Mouse (Mus musculus): Measurements from ENCODE around the gene 1700016D06Rik. TPM values are rescaled to one million over a fixed set of nuclear protein-coding genes. Genes with fewer than 3 reads are reported as not detected.

1700016D06Rik gene
- polyA plus RNA-seq, 1 experiment from 2014 or later: not detected

- no peaks in the 10 kb centered on the region for H3K36me3 ChIP-seq
- ATAC-seq (ENCODE audit: low FRiP score, low read depth): peak; percentile 85
- peaks cover 4% of the 10 kb centered on the region; the same call in 1 of the 2 replicates for H3K4me1 ChIP-seq (replicated peaks)
- H3K9me3 ChIP-seq: no peaks in the 10 kb centered on the region
- H3K27ac ChIP-seq (replicated peaks): no peak overlapping the region
- H3K27me3 ChIP-seq: no peaks in the 10 kb centered on the region
- peak overlapping the region; percentile 48 for H3K4me2 ChIP-seq
- H3K4me3 ChIP-seq: peak overlapping the region; percentile 9; the same call in 1 of the 2 replicates
- 33% methylated on average over 26 of the region's 26 CpGs for WGBS
- H3K9ac ChIP-seq: peak overlapping the region; percentile 12; the same call in 1 of the 2 replicates
Measured at GRCm38 (mm10) chr8:11700060-11701032, 517 bp downstream of the 1700016D06Rik start.

- H3K9me3 ChIP-seq: no peaks in the 10 kb centered on the region
- 77% methylated on average over 5 of the region's 5 CpGs for WGBS
- peaks cover 4% of the 10 kb centered on the region; the same call in 1 of the 2 replicates for H3K4me1 ChIP-seq (replicated peaks)
- H3K27ac ChIP-seq (replicated peaks): no peak overlapping the region
- no peak overlapping the region for H3K4me2 ChIP-seq
- H3K4me3 ChIP-seq: no peak overlapping the region
- no peaks in the 10 kb centered on the region for H3K36me3 ChIP-seq
- ATAC-seq (ENCODE audit: low FRiP score, low read depth): no peak
- no peaks in the 10 kb centered on the region for H3K27me3 ChIP-seq
- H3K9ac ChIP-seq: no peak overlapping the region
Measured at GRCm38 (mm10) chr8:11699442-11700001, 1.3 kb downstream of the 1700016D06Rik start.

GRCm38 (mm10) chr8:11697467-11697866 lies 3.4 kb downstream of the 1700016D06Rik start:
- H3K27ac ChIP-seq (replicated peaks): no peak overlapping the region

GRCm38 (mm10) chr8:11696176-11696575 lies 4.7 kb downstream of the 1700016D06Rik start:
- Histone ChIP-seq H3K4me3 (no peak overlapping the region), H3K4me1 (replicated peaks) (peaks cover 4% of the 10 kb centered on the region; the same call in 1 of the 2 replicates), H3K36me3 (no peaks in the 10 kb centered on the region), H3K27me3 (no peaks in the 10 kb centered on the region), H3K27ac (replicated peaks) (no peak overlapping the region), H3K9ac (no peak overlapping the region), H3K9me3 (no peaks in the 10 kb centered on the region), H3K4me2 (no peak overlapping the region)
- 95% methylated on average over 3 of the region's 3 CpGs for WGBS
- no peak for ATAC-seq (ENCODE audit: low FRiP score, low read depth)

More at GRCm38 (mm10) chr8:11697467-11697866, 3.4 kb downstream of the 1700016D06Rik start:
- H3K4me2 ChIP-seq: no peak overlapping the region
- H3K4me3 ChIP-seq: no peak overlapping the region
- H3K36me3 ChIP-seq: no peaks in the 10 kb centered on the region
- peaks cover 4% of the 10 kb centered on the region; the same call in 1 of the 2 replicates for H3K4me1 ChIP-seq (replicated peaks)
- H3K9ac ChIP-seq: no peak overlapping the region
- H3K9me3 ChIP-seq: no peaks in the 10 kb centered on the region
- no peaks in the 10 kb centered on the region for H3K27me3 ChIP-seq
- ATAC-seq (ENCODE audit: low FRiP score, low read depth): no peak
- 92% methylated on average over 7 of the region's 7 CpGs for WGBS

GRCm38 (mm10) chr8:11693972-11694371 lies 6.9 kb downstream of the 1700016D06Rik start:
- no peaks in the 10 kb centered on the region for H3K9me3 ChIP-seq
- 75% methylated on average over 5 of the region's 5 CpGs for WGBS
- ATAC-seq (ENCODE audit: low FRiP score, low read depth): no peak
- H3K9ac ChIP-seq: no peak overlapping the region
- H3K4me3 ChIP-seq: no peak overlapping the region
- no peak overlapping the region for H3K4me2 ChIP-seq
- no peaks in the 10 kb centered on the region for H3K4me1 ChIP-seq (replicated peaks)
- H3K27ac ChIP-seq (replicated peaks): no peak overlapping the region
- H3K36me3 ChIP-seq: no peaks in the 10 kb centered on the region
- H3K27me3 ChIP-seq: no peaks in the 10 kb centered on the region

- H3K4me1 ChIP-seq (replicated peaks): no peaks in the 10 kb centered on the region
- H3K27ac ChIP-seq (replicated peaks): no peak overlapping the region
- H3K4me2 ChIP-seq: no peak overlapping the region
- H3K27me3 ChIP-seq: no peaks in the 10 kb centered on the region
- 91% methylated on average over 1 of the region's 1 CpGs for WGBS
- H3K9me3 ChIP-seq: no peaks in the 10 kb centered on the region
- ATAC-seq (ENCODE audit: low FRiP score, low read depth): no peak
- H3K36me3 ChIP-seq: no peaks in the 10 kb centered on the region
- no peak overlapping the region for H3K4me3 ChIP-seq
- no peak overlapping the region for H3K9ac ChIP-seq
Measured at GRCm38 (mm10) chr8:11692455-11692854, 8.4 kb downstream of the 1700016D06Rik start.

- Histone ChIP-seq H3K27me3 (no peaks in the 10 kb centered on the region), H3K27ac (replicated peaks) (no peak overlapping the region), H3K36me3 (no peaks in the 10 kb centered on the region), H3K9ac (no peak overlapping the region), H3K4me2 (no peak overlapping the region), H3K4me3 (no peak overlapping the region), H3K4me1 (replicated peaks) (no peaks in the 10 kb centered on the region), H3K9me3 (no peaks in the 10 kb centered on the region)
- WGBS: 85% methylated on average over 6 of the region's 6 CpGs
- ATAC-seq (ENCODE audit: low FRiP score, low read depth): no peak
Measured at GRCm38 (mm10) chr8:11691761-11692160, 9.1 kb downstream of the 1700016D06Rik start.

- no peak overlapping the region for H3K9ac ChIP-seq
- 95% methylated on average over 6 of the region's 6 CpGs for WGBS
- no peaks in the 10 kb centered on the region for H3K36me3 ChIP-seq
- H3K27ac ChIP-seq (replicated peaks): no peak overlapping the region
- no peaks in the 10 kb centered on the region for H3K9me3 ChIP-seq
- no peak overlapping the region for H3K4me2 ChIP-seq
- no peak overlapping the region for H3K4me3 ChIP-seq
- no peaks in the 10 kb centered on the region for H3K4me1 ChIP-seq (replicated peaks)
- no peaks in the 10 kb centered on the region for H3K27me3 ChIP-seq
- no peak for ATAC-seq (ENCODE audit: low FRiP score, low read depth)
Measured at GRCm38 (mm10) chr8:11691284-11691683, 9.6 kb downstream of the 1700016D06Rik start.

- 60% methylated on average over 7 of the region's 7 CpGs for WGBS
- no peaks in the 10 kb centered on the region for H3K27me3 ChIP-seq
- H3K9me3 ChIP-seq: no peaks in the 10 kb centered on the region
- no peaks in the 10 kb centered on the region for H3K36me3 ChIP-seq
- H3K4me1 ChIP-seq (replicated peaks): no peaks in the 10 kb centered on the region
- H3K4me2 ChIP-seq: no peak overlapping the region
- no peak overlapping the region for H3K27ac ChIP-seq (replicated peaks)
- no peak overlapping the region for H3K4me3 ChIP-seq
- no peak for ATAC-seq (ENCODE audit: low FRiP score, low read depth)
- no peak overlapping the region for H3K9ac ChIP-seq
Measured at GRCm38 (mm10) chr8:11689945-11690344, 10.9 kb downstream of the 1700016D06Rik start.

GRCm38 (mm10) chr8:11687251-11687650 lies 13.6 kb downstream of the 1700016D06Rik start:
- Histone ChIP-seq H3K9ac (no peak overlapping the region), H3K9me3 (no peaks in the 10 kb centered on the region), H3K36me3 (no peaks in the 10 kb centered on the region), H3K27me3 (no peaks in the 10 kb centered on the region), H3K4me3 (no peak overlapping the region), H3K4me2 (no peak overlapping the region), H3K27ac (replicated peaks) (no peak overlapping the region), H3K4me1 (replicated peaks) (no peaks in the 10 kb centered on the region)
- no peak for ATAC-seq (ENCODE audit: low FRiP score, low read depth)
- 90% methylated on average over 5 of the region's 5 CpGs for WGBS

- Histone ChIP-seq H3K27me3 (no peaks in the 10 kb centered on the region), H3K4me1 (replicated peaks) (no peaks in the 10 kb centered on the region), H3K4me2 (no peak overlapping the region), H3K27ac (replicated peaks) (no peak overlapping the region), H3K4me3 (no peak overlapping the region), H3K9ac (no peak overlapping the region), H3K36me3 (no peaks in the 10 kb centered on the region), H3K9me3 (no peaks in the 10 kb centered on the region)
- 90% methylated on average over 7 of the region's 7 CpGs for WGBS
- ATAC-seq (ENCODE audit: low FRiP score, low read depth): no peak
Measured at GRCm38 (mm10) chr8:11684558-11684957, 16.3 kb downstream of the 1700016D06Rik start.

GRCm38 (mm10) chr8:11668308-11668707 lies 32.6 kb downstream of the 1700016D06Rik start:
- WGBS: 88% methylated on average over 2 of the region's 2 CpGs
- Histone ChIP-seq H3K4me3 (no peak overlapping the region), H3K9ac (no peak overlapping the region), H3K4me1 (replicated peaks) (no peaks in the 10 kb centered on the region), H3K27ac (replicated peaks) (no peak overlapping the region), H3K27me3 (no peaks in the 10 kb centered on the region), H3K36me3 (no peaks in the 10 kb centered on the region), H3K4me2 (no peak overlapping the region), H3K9me3 (no peaks in the 10 kb centered on the region)
- no peak for ATAC-seq (ENCODE audit: low FRiP score, low read depth)

All from hindbrain, embryonic 15.5 days (tissue).